Comparison of ENCODE assay signal across 16 mouse cellular contexts in genomic region chrX:170676606-170677239, GRCm38 (mm10). TPM values are rescaled to one million over a fixed set of nuclear protein-coding genes. Genes with fewer than 3 reads are reported as not detected.
DNase-seq lines count a peak whose midpoint lies in the region; ATAC-seq and TF ChIP-seq lines count a peak whose summit lies in the region.
"Had no signal": no experiment of that assay in that cellular context is flagged by ENCODE, and none has a peak within 500 bp of the region (broad histone marks: within the 10 kb centered on the region; RNA-seq: fewer than 3 reads in every experiment).

No protein-coding gene starts in this region.

- no peaks in the 10 kb centered on the region for H3K27me3 ChIP-seq in heart, embryonic 12.5 days (replicated peaks)
- no peaks in the 10 kb centered on the region for H3K27me3 ChIP-seq in midbrain, embryonic 11.5 days (ENCODE audit: control insufficient read depth, insufficient read depth, low read length)
- H3K27me3 ChIP-seq in midbrain, embryonic 15.5 days (replicated peaks): no peaks in the 10 kb centered on the region
- no peaks in the 10 kb centered on the region for H3K27me3 ChIP-seq in hindbrain, postnatal 0 days (ENCODE audit: insufficient read depth, low read length)
- H3K27me3 ChIP-seq: Patski had no signal

- peaks cover 53% of the 10 kb centered on the region for H3K9me3 ChIP-seq in heart, embryonic 12.5 days (replicated peaks)
- H3K9me3 ChIP-seq in midbrain, embryonic 11.5 days (ENCODE audit: control insufficient read depth, low read length): peaks cover 43% of the 10 kb centered on the region
- H3K9me3 ChIP-seq in midbrain, embryonic 15.5 days: peaks cover 30% of the 10 kb centered on the region
- peaks cover 17% of the 10 kb centered on the region for H3K9me3 ChIP-seq in hindbrain, postnatal 0 days (ENCODE audit: low read length)

- H3K36me3 ChIP-seq in heart, embryonic 12.5 days: peaks cover 45% of the 10 kb centered on the region
- peaks cover 18% of the 10 kb centered on the region for H3K36me3 ChIP-seq in midbrain, embryonic 11.5 days (ENCODE audit: control insufficient read depth, insufficient read depth, low read length)
- peaks cover 13% of the 10 kb centered on the region; the same call in 1 of the 2 replicates for H3K36me3 ChIP-seq in midbrain, embryonic 15.5 days (replicated peaks)
- no peaks in the 10 kb centered on the region for H3K36me3 ChIP-seq in hindbrain, postnatal 0 days (ENCODE audit: insufficient read depth, low read length)

- intact Hi-C loops in heart, postnatal 14 days (cut with DNase I): no loop called here

- peak; percentile 61 for ATAC-seq in heart, embryonic 12.5 days (ENCODE audit: insufficient number of reproducible peaks, low FRiP score)
- peak; percentile 38; the same call in 1 of the 2 replicates for ATAC-seq in midbrain, embryonic 11.5 days (ENCODE audit: low FRiP score)
- no peak for ATAC-seq in midbrain, embryonic 15.5 days (replicated peaks)
- ATAC-seq in hindbrain, postnatal 0 days: no peak

- no peak for TF ChIP-seq CTCF in hindbrain, postnatal 0 days (IDR thresholded peaks at IDR 0.05; ENCODE audit: low read depth)

- 95% methylated on average over 67 of the region's 67 CpGs for WGBS in heart, embryonic 12.5 days
- WGBS in midbrain, embryonic 11.5 days: 92% methylated on average over 59 of the region's 67 CpGs
- WGBS in midbrain, embryonic 15.5 days: 93% methylated on average over 63 of the region's 67 CpGs
- WGBS in hindbrain, postnatal 0 days: 86% methylated on average over 66 of the region's 67 CpGs

- H3K9ac ChIP-seq in heart, embryonic 12.5 days: no peak overlapping the region
- no peak overlapping the region for H3K9ac ChIP-seq in midbrain, embryonic 11.5 days (ENCODE audit: low read length)
- H3K9ac ChIP-seq in midbrain, embryonic 15.5 days: no peak overlapping the region
- no peak overlapping the region for H3K9ac ChIP-seq in hindbrain, postnatal 0 days (replicated peaks; ENCODE audit: low read length)

- H3K4me1 ChIP-seq in heart, embryonic 12.5 days (replicated peaks): no peaks in the 10 kb centered on the region
- H3K4me1 ChIP-seq in midbrain, embryonic 11.5 days (ENCODE audit: control insufficient read depth, insufficient read depth, low read length): no peaks in the 10 kb centered on the region
- H3K4me1 ChIP-seq in midbrain, embryonic 15.5 days: no peaks in the 10 kb centered on the region
- H3K4me1 ChIP-seq in hindbrain, postnatal 0 days (ENCODE audit: insufficient read depth, low read length): no peaks in the 10 kb centered on the region

- peak; percentile 4 for DNase-seq in adrenal gland, postnatal 14 days
- no peak for DNase-seq in adrenal gland, adult 2 months
- DNase-seq in heart, postnatal 14 days: no peak
- DNase-seq in midbrain, embryonic 11.5 days (ENCODE audit: low spot score, missing footprints): no peak
- peak; percentile 1 for DNase-seq in hindbrain, postnatal 0 days (ENCODE audit: low spot score)
- no peak for DNase-seq in frontal cortex, postnatal 14 days (ENCODE audit: low spot score in 2 of 2)
- DNase-seq: heart, postnatal 36 days; kidney, postnatal 14 days; lung, postnatal 14 days had no signal

- no peak overlapping the region for H3K4me3 ChIP-seq in heart, embryonic 12.5 days
- H3K4me3 ChIP-seq in midbrain, embryonic 11.5 days (ENCODE audit: low read depth, low read length): no peak overlapping the region
- no peak overlapping the region for H3K4me3 ChIP-seq in midbrain, embryonic 15.5 days
- H3K4me3 ChIP-seq in hindbrain, postnatal 0 days (ENCODE audit: low read length): no peak overlapping the region
- H3K4me3 ChIP-seq: heart, adult 2 months had no signal

- H3K4me2 ChIP-seq in heart, embryonic 12.5 days: no peak overlapping the region
- H3K4me2 ChIP-seq in midbrain, embryonic 11.5 days: no peak overlapping the region
- no peak overlapping the region for H3K4me2 ChIP-seq in midbrain, embryonic 15.5 days
- H3K4me2 ChIP-seq in hindbrain, postnatal 0 days (ENCODE audit: low read depth, low read length): no peak overlapping the region

- H3K27ac ChIP-seq in heart, embryonic 12.5 days (ENCODE audit: poor library complexity, severe bottlenecking): no peak overlapping the region
- no peak overlapping the region for H3K27ac ChIP-seq in midbrain, embryonic 11.5 days (ENCODE audit: low read depth, low read length)
- H3K27ac ChIP-seq in midbrain, embryonic 15.5 days: no peak overlapping the region
- H3K27ac ChIP-seq in hindbrain, postnatal 0 days: no peak overlapping the region
- H3K27ac ChIP-seq: heart, adult 2 months had no signal

RNA-seq across cellular contexts. Expression of gene Asmt, which starts 4.3 kb away (rescaled TPM):
- total RNA-seq in adrenal gland, postnatal 14 days (2021): not detected in 2 replicates
- total RNA-seq in adrenal gland, adult 2 months (2021): not detected
- polyA plus RNA-seq in adrenal gland, adult 2 months (2012; rRNA removed): 0.49 TPM in 1 of 2 replicates, not detected in the other
- polyA plus RNA-seq in heart, embryonic 12.5 days (2016; fragmentation: Nextera tagmentation; extraction: Ambion mirVana): not detected in 2 replicates
- total RNA-seq in heart, postnatal 14 days (2021): not detected
- polyA plus RNA-seq in midbrain, embryonic 11.5 days (2014; fragmentation: Nextera tagmentation; extraction: Ambion mirVana): not detected in 2 replicates
- polyA plus RNA-seq in midbrain, embryonic 15.5 days (2015; fragmentation: Nextera tagmentation; extraction: Ambion mirVana): not detected in 2 replicates
- not detected in 2 replicates for total RNA-seq in hindbrain, postnatal 0 days (2014; rRNA removed)
- polyA plus RNA-seq in hindbrain, postnatal 0 days (2015; fragmentation: Nextera tagmentation; extraction: Ambion mirVana): not detected in 2 replicates
- total RNA-seq: heart, adult 2 months; heart, postnatal 36 days; left cerebral cortex, adult 18-20 months; liver, adult 2 months had no signal
- polyA plus RNA-seq: heart, adult 2 months; liver, adult 2 months; spleen, adult 2 months had no signal

Comparison
In these comparisons a context has a peak if more than half of its experiments do, and no peak if none do; other contexts are left out.
1. DNase-seq: peak in adrenal gland, postnatal 14 days (single experiment) and hindbrain, postnatal 0 days (single experiment); none in adrenal gland, adult 2 months (single experiment), heart, postnatal 14 days (0 of 2), midbrain, embryonic 11.5 days (single experiment) and frontal cortex, postnatal 14 days (0 of 2).
2. ATAC-seq: peak in heart, embryonic 12.5 days (single experiment) and midbrain, embryonic 11.5 days (single experiment); none in midbrain, embryonic 15.5 days (single experiment) and hindbrain, postnatal 0 days (single experiment).